Mouse (Mus musculus): ENCODE results near the gene Tln1. TPM values are rescaled to one million over a fixed set of nuclear protein-coding genes. Genes with fewer than 3 reads are reported as not detected.

The Tln1 gene
- polyA plus RNA-seq, 1 experiment from 2014 or later, result 90.9 TPM

GRCm38 (mm10) chr4:43578376-43579204 is 16.1 kb upstream of the Tln1 start, which contains the start of the genes Rgp1 and Gba2:
Gene Rgp1 (plus strand): TSS chr4:43578715.
Gene Gba2 (minus strand): TSS chr4:43578873.
- under 1% methylated on average over 75 of the region's 76 CpGs for WGBS
- peak within 1 kb of the TSS; percentile 80 for H3K9ac ChIP-seq (ENCODE audit: low read length)
- H3K36me3 ChIP-seq (ENCODE audit: control insufficient read depth, insufficient read depth, low read length), result peaks cover 55% of the 10 kb centered on the region

GRCm38 (mm10) chr4:43577237-43577881 is 14.9 kb upstream of the Tln1 start:
- 30% methylated on average over 8 of the region's 8 CpGs for WGBS
- H3K27ac ChIP-seq (replicated peaks in 1 of 2; ENCODE audit: control insufficient read depth in 1 of 2, insufficient read depth in 1 of 2, low read depth in 2 of 2, low read length in 2 of 2), result no peak overlapping the region

More at GRCm38 (mm10) chr4:43578376-43579204, 16.1 kb upstream of the Tln1 start, which contains the start of the genes Rgp1 and Gba2:
- no peaks in the 10 kb centered on the region for H3K9me3 ChIP-seq (ENCODE audit: control insufficient read depth, low read length)
- peak; percentile 93 for ATAC-seq (ENCODE audit: insufficient number of reproducible peaks, insufficient read depth, low FRiP score, low read depth)
- H3K27ac ChIP-seq (replicated peaks in 1 of 2; ENCODE audit: control insufficient read depth in 1 of 2, insufficient read depth in 1 of 2, low read depth in 2 of 2, low read length in 2 of 2), result peak within 1 kb of the TSS; percentile 78 to 91
- H3K4me2 ChIP-seq (ENCODE audit: low read length), result peak within 1 kb of the TSS; percentile 95
- H3K4me3 ChIP-seq (ENCODE audit: control insufficient read depth in 1 of 2, insufficient read depth in 1 of 2, low read depth in 1 of 2, low read length in 2 of 2), result peak within 1 kb of the TSS; percentile 86 to 88
- no peaks in the 10 kb centered on the region for H3K27me3 ChIP-seq (ENCODE audit: control insufficient read depth, insufficient read depth, low read length)
- H3K4me1 ChIP-seq (ENCODE audit: control insufficient read depth in 2 of 2, insufficient read depth in 2 of 2, low read length in 2 of 2), result peaks cover 14 to 30% of the 10 kb centered on the region in 2 experiments

GRCm38 (mm10) chr4:43575356-43575755 is 12.9 kb upstream of the Tln1 start:
- Histone ChIP-seq H3K27me3 (ENCODE audit: control insufficient read depth, insufficient read depth, low read length) (no peaks in the 10 kb centered on the region), H3K4me3 (ENCODE audit: control insufficient read depth in 1 of 2, insufficient read depth in 1 of 2, low read depth in 1 of 2, low read length in 2 of 2) (no peak overlapping the region), H3K27ac (replicated peaks in 1 of 2; ENCODE audit: control insufficient read depth in 1 of 2, insufficient read depth in 1 of 2, low read depth in 2 of 2, low read length in 2 of 2) (no peak overlapping the region), H3K4me1 (ENCODE audit: control insufficient read depth in 2 of 2, insufficient read depth in 2 of 2, low read length in 2 of 2) (peaks cover 14 to 30% of the 10 kb centered on the region in 2 experiments), H3K9me3 (ENCODE audit: control insufficient read depth, low read length) (no peaks in the 10 kb centered on the region), H3K9ac (ENCODE audit: low read length) (no peak overlapping the region), H3K4me2 (ENCODE audit: low read length) (no peak overlapping the region), H3K36me3 (ENCODE audit: control insufficient read depth, insufficient read depth, low read length) (peaks cover 55% of the 10 kb centered on the region)
- WGBS, result 54% methylated on average over 2 of the region's 2 CpGs
- no peak for ATAC-seq (ENCODE audit: insufficient number of reproducible peaks, insufficient read depth, low FRiP score, low read depth)

More at GRCm38 (mm10) chr4:43577237-43577881, 14.9 kb upstream of the Tln1 start:
- Histone ChIP-seq H3K36me3 (ENCODE audit: control insufficient read depth, insufficient read depth, low read length) (peaks cover 55% of the 10 kb centered on the region), H3K4me1 (ENCODE audit: control insufficient read depth in 2 of 2, insufficient read depth in 2 of 2, low read length in 2 of 2) (peaks cover 14 to 30% of the 10 kb centered on the region in 2 experiments), H3K9ac (ENCODE audit: low read length) (peak overlapping the region; percentile 80), H3K9me3 (ENCODE audit: control insufficient read depth, low read length) (no peaks in the 10 kb centered on the region), H3K4me3 (ENCODE audit: control insufficient read depth in 1 of 2, insufficient read depth in 1 of 2, low read depth in 1 of 2, low read length in 2 of 2) (peak overlapping the region; percentile 86 to 88), H3K27me3 (ENCODE audit: control insufficient read depth, insufficient read depth, low read length) (no peaks in the 10 kb centered on the region), H3K4me2 (ENCODE audit: low read length) (peak overlapping the region; percentile 95)
- ATAC-seq (ENCODE audit: insufficient number of reproducible peaks, insufficient read depth, low FRiP score, low read depth), result no peak

GRCm38 (mm10) chr4:43573561-43573960 is 11.1 kb upstream of the Tln1 start:
- Histone ChIP-seq H3K36me3 (ENCODE audit: control insufficient read depth, insufficient read depth, low read length) (peaks cover 69% of the 10 kb centered on the region), H3K27me3 (ENCODE audit: control insufficient read depth, insufficient read depth, low read length) (no peaks in the 10 kb centered on the region), H3K4me1 (ENCODE audit: control insufficient read depth in 2 of 2, insufficient read depth in 2 of 2, low read length in 2 of 2) (peaks cover 12 to 24% of the 10 kb centered on the region in 2 experiments), H3K4me3 (ENCODE audit: control insufficient read depth in 1 of 2, insufficient read depth in 1 of 2, low read depth in 1 of 2, low read length in 2 of 2) (no peak overlapping the region), H3K9me3 (ENCODE audit: control insufficient read depth, low read length) (no peaks in the 10 kb centered on the region), H3K4me2 (ENCODE audit: low read length) (no peak overlapping the region), H3K27ac (replicated peaks in 1 of 2; ENCODE audit: control insufficient read depth in 1 of 2, insufficient read depth in 1 of 2, low read depth in 2 of 2, low read length in 2 of 2) (no peak overlapping the region), H3K9ac (ENCODE audit: low read length) (no peak overlapping the region)
- 78% methylated on average over 4 of the region's 4 CpGs for WGBS
- no peak for ATAC-seq (ENCODE audit: insufficient number of reproducible peaks, insufficient read depth, low FRiP score, low read depth)

- Histone ChIP-seq H3K36me3 (ENCODE audit: control insufficient read depth, insufficient read depth, low read length) (peaks cover 87% of the 10 kb centered on the region), H3K27ac (replicated peaks in 1 of 2; ENCODE audit: control insufficient read depth in 1 of 2, insufficient read depth in 1 of 2, low read depth in 2 of 2, low read length in 2 of 2) (no peak overlapping the region), H3K27me3 (ENCODE audit: control insufficient read depth, insufficient read depth, low read length) (no peaks in the 10 kb centered on the region), H3K4me2 (ENCODE audit: low read length) (no peak overlapping the region), H3K4me3 (ENCODE audit: control insufficient read depth in 1 of 2, insufficient read depth in 1 of 2, low read depth in 1 of 2, low read length in 2 of 2) (no peak overlapping the region), H3K4me1 (ENCODE audit: control insufficient read depth in 2 of 2, insufficient read depth in 2 of 2, low read length in 2 of 2) (peaks cover 2 to 9% of the 10 kb centered on the region in 2 experiments), H3K9me3 (ENCODE audit: control insufficient read depth, low read length) (no peaks in the 10 kb centered on the region), H3K9ac (ENCODE audit: low read length) (no peak overlapping the region)
- 81% methylated on average over 6 of the region's 6 CpGs for WGBS
- ATAC-seq (ENCODE audit: insufficient number of reproducible peaks, insufficient read depth, low FRiP score, low read depth), result no peak
Measured at GRCm38 (mm10) chr4:43571395-43572045, 9.0 kb upstream of the Tln1 start.

GRCm38 (mm10) chr4:43567140-43567539 is 4.6 kb upstream of the Tln1 start:
- H3K36me3 ChIP-seq (ENCODE audit: control insufficient read depth, insufficient read depth, low read length), result peaks cover 84% of the 10 kb centered on the region
- H3K9me3 ChIP-seq (ENCODE audit: control insufficient read depth, low read length), result no peaks in the 10 kb centered on the region
- WGBS, result 86% methylated on average over 9 of the region's 9 CpGs

GRCm38 (mm10) chr4:43564231-43564630 is 1.7 kb upstream of the Tln1 start:
- Histone ChIP-seq H3K27ac (replicated peaks in 1 of 2; ENCODE audit: control insufficient read depth in 1 of 2, insufficient read depth in 1 of 2, low read depth in 2 of 2, low read length in 2 of 2) (0 out of 4 replicates have a peak overlapping the region, but pooled peaks have one; percentile 2 to 19), H3K4me2 (ENCODE audit: low read length) (peak overlapping the region; percentile 88; the same call in 1 of the 2 replicates)
- WGBS, result 15% methylated on average over 2 of the region's 2 CpGs

More at GRCm38 (mm10) chr4:43567140-43567539, 4.6 kb upstream of the Tln1 start:
- Histone ChIP-seq H3K27me3 (ENCODE audit: control insufficient read depth, insufficient read depth, low read length) (no peaks in the 10 kb centered on the region), H3K9ac (ENCODE audit: low read length) (no peak overlapping the region), H3K4me2 (ENCODE audit: low read length) (no peak overlapping the region), H3K4me3 (ENCODE audit: control insufficient read depth in 1 of 2, insufficient read depth in 1 of 2, low read depth in 1 of 2, low read length in 2 of 2) (no peak overlapping the region), H3K4me1 (ENCODE audit: control insufficient read depth in 2 of 2, insufficient read depth in 2 of 2, low read length in 2 of 2) (peaks cover 8 to 13% of the 10 kb centered on the region in 2 experiments), H3K27ac (replicated peaks in 1 of 2; ENCODE audit: control insufficient read depth in 1 of 2, insufficient read depth in 1 of 2, low read depth in 2 of 2, low read length in 2 of 2) (no peak overlapping the region)
- no peak for ATAC-seq (ENCODE audit: insufficient number of reproducible peaks, insufficient read depth, low FRiP score, low read depth)

More at GRCm38 (mm10) chr4:43564231-43564630, 1.7 kb upstream of the Tln1 start:
- no peaks in the 10 kb centered on the region for H3K27me3 ChIP-seq (ENCODE audit: control insufficient read depth, insufficient read depth, low read length)
- ATAC-seq (ENCODE audit: insufficient number of reproducible peaks, insufficient read depth, low FRiP score, low read depth), result no peak
- H3K9me3 ChIP-seq (ENCODE audit: control insufficient read depth, low read length), result no peaks in the 10 kb centered on the region
- H3K4me3 ChIP-seq (ENCODE audit: control insufficient read depth in 1 of 2, insufficient read depth in 1 of 2, low read depth in 1 of 2, low read length in 2 of 2), result no peak overlapping the region
- no peak overlapping the region for H3K9ac ChIP-seq (ENCODE audit: low read length)
- H3K36me3 ChIP-seq (ENCODE audit: control insufficient read depth, insufficient read depth, low read length), result peaks cover 59% of the 10 kb centered on the region
- H3K4me1 ChIP-seq (ENCODE audit: control insufficient read depth in 2 of 2, insufficient read depth in 2 of 2, low read length in 2 of 2), result peaks cover 21 to 34% of the 10 kb centered on the region in 2 experiments

Measured in heart, embryonic 14.5 days (tissue).